Mouse (Mus musculus) liver, embryonic 12.5 days (tissue): ENCODE measurements around the gene Rasgrp2. TPM values are rescaled to one million over a fixed set of nuclear protein-coding genes. Genes with fewer than 3 reads are reported as not detected.
A peak's percentile ranks its signal among the peaks of the same experiment; 100 is the strongest.

Experiments
- ATAC-seq: fragments of 200-750 bp; cut with Nextera tagmentation; 2 replicates; pipeline ENCODE4 v1.8.0; 2017; ENCODE audit warnings: moderate number of reproducible peaks, mild to moderate bottlenecking, moderate library complexity
- H3K27ac ChIP-seq: fragments of 300-500 bp; sonication (generic); 2 replicates; pipeline ENCODE4 v1.5.1; 2016; ENCODE audit warnings: mild to moderate bottlenecking
- H3K27me3 ChIP-seq: fragments of 300-500 bp; sonication (generic); replicated peaks from 2 replicates; pipeline ENCODE4 v1.6.1; 2016; ENCODE audit warnings: mild to moderate bottlenecking, moderate library complexity
- H3K36me3 ChIP-seq: fragments of 300-500 bp; sonication (generic); 2 replicates; pipeline ENCODE4 v1.6.1; 2016; ENCODE audit warnings: mild to moderate bottlenecking, moderate library complexity
- H3K4me1 ChIP-seq: fragments of 300-500 bp; sonication (generic); 2 replicates; pipeline ENCODE4 v1.6.1; 2016
- H3K4me2 ChIP-seq: fragments of 300-500 bp; sonication (generic); 2 replicates; pipeline ENCODE4 v1.6.1; 2016; ENCODE audit warnings: mild to moderate bottlenecking, moderate library complexity
- H3K4me3 ChIP-seq: fragments of 300-500 bp; sonication (generic); 2 replicates; pipeline ENCODE4 v1.5.1; 2016; ENCODE audit warnings: mild to moderate bottlenecking, moderate library complexity
- H3K9ac ChIP-seq: fragments of 300-500 bp; sonication (generic); 2 replicates; pipeline ENCODE4 v1.6.1; 2016; ENCODE audit warnings: mild to moderate bottlenecking, moderate library complexity
- H3K9me3 ChIP-seq: fragments of 300-500 bp; sonication (generic); replicated peaks from 2 replicates; pipeline ENCODE4 v1.6.1; 2016; ENCODE audit warnings: mild to moderate bottlenecking, moderate library complexity
- WGBS: fragments of 180-500 bp; shearing (Covaris S2); methylation state at CpG from one replicate; pipeline ENCODE4 v1.1.7; 2016; ENCODE audit not compliant: insufficient replicate concordance; 5-methylcytosine and 5-hydroxymethylcytosine counted together
- polyA plus RNA-seq: library from polyadenylated mRNA; unstranded; fragments of >200 nt; fragmentation: Nextera tagmentation; extraction: Ambion mirVana; gene quantifications from 2 replicates; pipeline ENCODE4 v1.2.1, GENCODE M21; 2016

The Rasgrp2 gene
- polyA plus RNA-seq, 1 experiment from 2014 or later: 106 TPM

DNA sequence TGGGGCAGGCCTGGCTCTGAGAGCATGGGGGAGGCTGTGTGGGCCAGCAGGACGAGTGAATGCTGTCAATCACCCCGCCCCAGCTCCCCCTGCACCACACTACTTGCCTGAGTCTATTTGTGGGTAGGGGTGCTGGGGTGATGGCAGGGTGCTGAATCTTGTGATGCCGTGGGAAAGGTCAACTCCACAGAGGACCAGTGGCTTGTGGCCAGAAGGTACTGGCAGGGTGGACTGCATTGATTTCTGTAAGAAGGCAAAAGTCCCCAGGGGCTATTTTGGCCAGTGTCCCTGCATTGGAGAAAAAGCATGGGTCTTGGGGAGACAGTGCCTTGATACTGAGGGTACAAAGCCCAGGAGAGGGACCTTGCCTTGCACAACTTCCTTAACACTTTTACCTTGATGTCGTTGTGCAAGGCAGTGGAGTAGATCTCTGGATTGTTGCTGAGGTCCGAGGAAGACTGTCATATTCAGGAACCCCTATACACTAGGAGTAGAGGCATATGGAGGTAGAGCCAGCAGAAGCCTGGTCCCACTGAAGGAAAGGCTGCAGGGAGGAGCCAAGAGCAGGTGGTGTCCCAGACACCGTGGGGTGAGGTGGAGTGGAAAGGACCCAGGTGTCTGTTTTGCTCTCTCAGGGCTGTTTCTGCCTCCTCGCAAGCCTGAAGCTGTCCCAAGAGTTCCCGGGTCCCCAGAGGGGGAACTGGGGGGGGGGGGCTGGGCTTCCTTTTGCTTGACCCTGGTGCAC, 25.2 kb downstream of the Rasgrp2 start:
- H3K4me2 ChIP-seq: no peak overlapping the region
- no peak for ATAC-seq
- no peaks in the 10 kb centered on the region for H3K36me3 ChIP-seq
- H3K27ac ChIP-seq: no peak overlapping the region
- H3K9ac ChIP-seq: no peak overlapping the region
- WGBS: 54% methylated on average over 8 of the region's 8 CpGs
- H3K4me1 ChIP-seq: peaks cover 16% of the 10 kb centered on the region
- H3K9me3 ChIP-seq: no peaks in the 10 kb centered on the region
- H3K27me3 ChIP-seq: peaks cover 96% of the 10 kb centered on the region
- no peak overlapping the region for H3K4me3 ChIP-seq

DNA sequence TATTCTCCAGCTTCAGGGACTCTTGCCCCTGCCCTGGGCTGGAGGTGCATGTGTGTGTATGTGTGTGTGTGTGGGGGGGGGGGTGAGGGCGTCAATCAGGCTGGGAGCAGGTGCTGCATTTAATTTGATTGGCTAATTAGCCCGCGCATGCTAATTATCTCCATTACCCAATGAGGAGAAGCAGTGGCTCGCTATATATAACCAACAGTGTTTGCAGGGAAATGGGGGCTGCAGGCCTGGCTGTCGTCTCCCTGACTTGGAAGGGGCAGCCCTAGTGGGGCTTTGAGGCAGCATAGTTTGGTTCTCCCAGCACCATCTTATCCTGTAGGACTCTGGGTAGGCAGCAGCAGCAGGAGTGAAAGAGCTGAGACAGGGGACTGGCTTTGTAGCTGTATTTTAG, 26.5 kb downstream of the Rasgrp2 start:
- Histone ChIP-seq H3K4me2 (no peak overlapping the region), H3K9me3 (no peaks in the 10 kb centered on the region), H3K9ac (no peak overlapping the region), H3K4me1 (peaks cover 16% of the 10 kb centered on the region), H3K27ac (no peak overlapping the region), H3K4me3 (no peak overlapping the region), H3K36me3 (no peaks in the 10 kb centered on the region), H3K27me3 (peaks cover 96% of the 10 kb centered on the region)
- WGBS: 53% methylated on average over 5 of the region's 5 CpGs
- ATAC-seq: no peak

DNA sequence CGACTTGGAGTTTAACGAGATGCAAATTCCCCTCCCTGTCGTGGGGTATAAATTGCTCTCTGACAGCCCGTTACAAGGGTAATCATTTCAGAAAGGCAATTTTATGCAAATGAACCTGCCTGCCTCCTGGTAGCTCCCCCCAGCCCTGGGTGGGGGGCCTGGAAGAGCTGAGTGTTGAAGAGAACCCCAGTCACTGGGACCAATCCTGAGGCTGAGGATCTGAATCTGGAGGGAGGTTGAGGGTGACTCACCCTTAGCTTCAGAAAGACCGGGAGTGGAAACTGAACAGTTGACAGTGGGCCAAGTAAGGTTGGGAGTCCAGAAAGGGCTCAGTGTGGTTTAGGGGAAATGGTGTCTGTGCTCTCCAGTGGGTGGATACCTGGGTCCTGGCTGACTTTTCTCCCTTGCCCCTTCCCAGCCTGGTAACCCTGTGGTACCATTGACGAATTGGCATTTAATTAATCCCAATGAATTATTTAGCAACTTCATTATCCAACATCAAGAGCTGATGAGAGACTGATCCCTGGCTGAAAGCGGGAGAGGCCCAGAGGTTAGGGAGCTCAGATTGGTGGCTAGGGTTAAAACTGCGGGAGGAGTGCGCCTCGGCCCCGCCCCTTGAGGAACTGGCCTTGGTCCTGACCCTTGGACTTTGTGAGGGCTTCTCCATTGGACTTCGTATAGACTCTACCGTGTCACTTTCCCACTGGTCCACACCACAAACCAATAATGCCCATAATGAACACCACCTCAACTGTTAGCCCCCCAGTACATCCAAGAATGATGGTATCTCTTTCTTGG, 27.8 kb downstream of the Rasgrp2 start:
- Histone ChIP-seq H3K9ac (no peak overlapping the region), H3K4me3 (no peak overlapping the region), H3K36me3 (no peaks in the 10 kb centered on the region), H3K27ac (no peak overlapping the region), H3K27me3 (peaks cover 94% of the 10 kb centered on the region), H3K4me2 (no peak overlapping the region), H3K4me1 (peaks cover 16% of the 10 kb centered on the region), H3K9me3 (no peaks in the 10 kb centered on the region)
- 20% methylated on average over 13 of the region's 13 CpGs for WGBS
- ATAC-seq: no peak

DNA sequence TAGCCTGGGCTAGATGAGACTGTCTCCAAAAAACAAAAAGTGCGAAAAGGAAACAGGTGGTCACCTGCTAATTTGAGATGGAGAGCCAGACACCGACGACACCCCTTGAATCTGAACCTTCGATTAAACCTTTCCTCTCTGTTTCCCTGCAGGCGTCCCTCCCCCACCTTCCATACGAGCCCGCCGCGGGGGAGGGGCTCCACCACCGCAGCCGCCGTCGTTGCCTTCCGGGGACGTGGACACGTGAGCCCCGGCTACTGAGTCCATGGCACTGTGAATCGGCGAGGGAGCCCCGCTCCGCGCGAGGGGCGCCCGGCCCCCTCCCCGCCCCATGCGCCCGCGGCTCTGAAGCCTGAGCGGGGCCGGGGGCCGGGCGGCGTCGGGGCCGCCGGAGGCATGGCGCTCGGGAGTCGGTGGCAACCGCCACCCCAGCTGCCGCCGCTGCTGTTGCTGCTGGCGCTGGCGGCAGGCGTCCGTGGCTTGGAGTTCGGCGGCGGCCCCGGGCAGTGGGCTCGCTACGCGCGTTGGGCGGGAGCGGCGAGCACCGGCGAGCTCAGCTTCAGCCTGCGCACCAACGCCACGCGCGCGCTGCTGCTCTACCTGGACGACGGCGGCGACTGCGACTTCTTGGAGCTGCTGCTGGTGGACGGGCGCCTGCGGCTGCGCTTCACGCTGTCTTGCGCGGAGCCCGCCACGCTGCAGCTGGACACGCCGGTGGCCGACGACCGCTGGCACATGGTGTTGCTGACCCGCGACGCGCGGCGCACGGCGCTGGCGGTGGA, 28.7 kb downstream of the Rasgrp2 start:
- H3K4me2 ChIP-seq: peak overlapping the region; percentile 48
- 2% methylated on average over 87 of the region's 94 CpGs for WGBS
- no peaks in the 10 kb centered on the region for H3K36me3 ChIP-seq
- no peak overlapping the region for H3K27ac ChIP-seq
- no peak for ATAC-seq
- H3K9ac ChIP-seq: no peak overlapping the region
- peaks cover 97% of the 10 kb centered on the region for H3K27me3 ChIP-seq
- no peaks in the 10 kb centered on the region for H3K9me3 ChIP-seq
- H3K4me1 ChIP-seq: peaks cover 16% of the 10 kb centered on the region
- H3K4me3 ChIP-seq: peak overlapping the region; percentile 38

DNA sequence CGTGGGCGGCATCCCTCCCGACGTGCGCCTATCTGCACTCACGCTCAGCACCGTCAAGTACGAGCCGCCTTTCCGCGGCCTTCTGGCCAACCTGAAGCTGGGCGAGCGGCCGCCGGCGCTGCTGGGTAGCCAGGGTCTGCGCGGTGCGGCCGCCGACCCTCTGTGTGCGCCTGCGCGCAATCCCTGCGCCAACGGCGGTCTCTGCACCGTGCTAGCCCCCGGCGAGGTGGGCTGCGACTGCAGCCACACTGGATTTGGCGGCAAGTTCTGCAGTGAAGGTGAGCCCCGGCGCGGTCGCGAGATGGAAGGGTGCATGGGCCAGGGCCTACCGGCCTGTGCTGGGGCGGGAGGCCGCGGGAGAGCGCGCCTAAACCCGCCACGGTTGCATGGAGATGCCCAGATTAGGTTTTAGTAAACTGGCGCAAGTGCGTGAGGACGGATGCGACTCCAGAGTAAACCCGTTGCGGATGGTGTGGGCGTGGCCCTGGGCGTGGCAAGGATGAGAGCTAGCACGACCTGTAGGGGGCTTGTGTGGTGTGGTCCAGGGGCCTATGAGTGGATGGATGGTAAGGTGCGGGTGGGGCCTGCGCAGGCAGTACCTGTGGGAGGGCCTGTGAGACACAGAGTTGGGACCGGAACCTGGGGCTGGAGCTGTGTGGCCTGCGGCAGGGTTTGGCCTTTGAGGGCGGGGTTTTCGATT, 29.5 kb downstream of the Rasgrp2 start:
- H3K4me1 ChIP-seq: peaks cover 16% of the 10 kb centered on the region
- no peaks in the 10 kb centered on the region for H3K9me3 ChIP-seq
- WGBS: 1% methylated on average over 60 of the region's 60 CpGs
- peak overlapping the region; percentile 48 for H3K4me2 ChIP-seq
- no peak overlapping the region for H3K27ac ChIP-seq
- peak overlapping the region; percentile 38 for H3K4me3 ChIP-seq
- H3K27me3 ChIP-seq: peaks cover 96% of the 10 kb centered on the region
- no peak overlapping the region for H3K9ac ChIP-seq
- no peak for ATAC-seq
- no peaks in the 10 kb centered on the region for H3K36me3 ChIP-seq

DNA sequence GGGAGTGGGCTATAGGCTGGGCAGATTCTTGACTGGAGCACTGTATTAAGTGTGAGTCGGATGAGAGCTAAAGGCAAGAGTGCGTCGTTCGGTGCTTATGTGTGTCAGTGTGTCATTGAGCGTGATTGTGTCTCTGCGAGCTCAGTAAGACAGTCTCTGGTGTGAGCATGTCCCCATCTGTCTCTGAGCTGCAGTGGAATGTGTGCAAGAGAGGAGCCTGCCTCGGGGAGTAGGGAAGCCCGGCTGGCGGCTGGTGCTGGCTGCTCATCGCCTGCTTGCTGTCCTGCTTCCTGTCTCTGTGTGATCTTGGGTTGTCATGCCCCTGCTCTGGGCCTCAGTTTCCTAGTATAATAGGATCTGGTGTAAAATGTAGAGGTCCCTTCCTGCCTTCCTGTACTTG, 43.9 kb downstream of the Rasgrp2 start:
- H3K27ac ChIP-seq: no peak overlapping the region
- peaks cover 10% of the 10 kb centered on the region for H3K4me1 ChIP-seq
- ATAC-seq: no peak
- 67% methylated on average over 10 of the region's 10 CpGs for WGBS
- no peaks in the 10 kb centered on the region for H3K36me3 ChIP-seq
- H3K9me3 ChIP-seq: no peaks in the 10 kb centered on the region
- peaks cover 55% of the 10 kb centered on the region for H3K27me3 ChIP-seq
- no peak overlapping the region for H3K4me3 ChIP-seq
- H3K9ac ChIP-seq: no peak overlapping the region
- H3K4me2 ChIP-seq: no peak overlapping the region

DNA sequence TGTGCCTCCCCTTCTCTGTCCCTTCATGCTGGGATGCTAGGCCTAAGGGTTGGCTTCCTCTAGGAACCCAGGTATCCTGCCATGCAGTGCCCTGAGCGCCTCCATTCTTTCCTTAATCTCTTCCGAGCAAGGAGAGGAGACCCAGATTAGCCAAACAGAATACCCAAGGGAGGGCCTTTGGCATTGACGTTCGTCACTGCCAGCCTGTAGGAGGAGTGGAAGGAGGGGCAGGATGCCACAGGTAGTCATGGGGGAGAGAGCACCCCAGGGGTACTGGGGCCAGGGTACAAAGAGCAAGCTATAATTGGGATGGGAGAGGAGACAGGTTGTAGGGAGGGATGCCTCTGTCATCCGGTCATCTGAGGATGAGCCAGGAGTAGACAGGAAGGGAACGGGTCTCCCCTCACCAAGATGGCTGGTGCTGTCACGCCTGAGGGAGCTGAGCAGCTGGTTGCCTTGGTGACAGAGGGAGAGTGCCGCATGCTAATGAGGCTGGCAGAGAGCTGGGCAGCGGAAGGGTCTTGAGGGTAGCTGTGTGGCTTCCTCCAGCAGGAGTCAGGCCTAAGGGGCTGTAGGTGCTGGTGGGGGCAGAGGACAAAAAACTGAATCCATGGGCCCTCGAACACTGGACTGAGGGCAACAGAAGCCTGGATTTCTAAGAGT, 46.8 kb downstream of the Rasgrp2 start:
- no peak overlapping the region for H3K4me3 ChIP-seq
- no peak for ATAC-seq
- no peaks in the 10 kb centered on the region for H3K36me3 ChIP-seq
- H3K9ac ChIP-seq: no peak overlapping the region
- H3K4me2 ChIP-seq: no peak overlapping the region
- no peak overlapping the region for H3K27ac ChIP-seq
- peaks cover 25% of the 10 kb centered on the region for H3K4me1 ChIP-seq
- H3K27me3 ChIP-seq: peaks cover 79% of the 10 kb centered on the region
- no peaks in the 10 kb centered on the region for H3K9me3 ChIP-seq
- 61% methylated on average over 10 of the region's 10 CpGs for WGBS

DNA sequence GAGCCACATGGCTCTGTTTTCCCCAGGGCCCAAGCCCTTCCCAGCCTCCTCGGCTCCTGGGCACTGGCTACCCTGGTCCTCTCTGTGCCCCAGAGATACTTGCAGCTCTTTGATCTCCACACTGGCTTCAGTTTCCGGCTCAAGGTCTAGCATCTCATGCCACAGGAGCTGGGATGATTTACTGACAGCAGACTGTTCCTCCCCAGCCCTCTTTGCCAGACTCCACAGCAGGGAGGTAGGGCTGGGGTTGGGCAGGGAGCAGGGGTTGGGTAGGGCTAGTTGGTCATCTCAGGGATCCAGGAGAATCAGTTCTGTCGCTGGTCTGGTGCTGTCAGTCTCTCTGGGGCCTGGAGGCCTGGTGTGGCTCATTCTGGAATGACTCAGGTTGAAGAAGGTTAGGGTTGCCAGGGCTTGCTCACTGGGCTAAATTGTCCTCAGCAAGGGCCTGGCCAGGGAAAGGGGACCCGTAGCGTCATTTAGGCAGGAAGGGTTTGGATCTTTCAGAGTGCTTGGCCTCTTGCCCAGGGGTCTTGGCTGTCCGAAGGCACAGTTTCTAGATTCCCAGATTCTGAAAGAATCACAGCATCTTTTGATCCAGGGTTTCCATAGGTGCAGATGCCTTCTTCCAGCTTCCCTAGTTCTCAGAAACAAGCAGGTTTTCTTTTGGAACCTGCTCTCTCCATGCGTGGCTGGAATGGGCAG, 47.7 kb downstream of the Rasgrp2 start:
- Histone ChIP-seq H3K4me1 (peaks cover 25% of the 10 kb centered on the region), H3K9ac (no peak overlapping the region), H3K4me3 (no peak overlapping the region), H3K36me3 (no peaks in the 10 kb centered on the region), H3K27ac (no peak overlapping the region), H3K9me3 (no peaks in the 10 kb centered on the region), H3K4me2 (no peak overlapping the region), H3K27me3 (peaks cover 72% of the 10 kb centered on the region)
- WGBS: 55% methylated on average over 7 of the region's 7 CpGs
- no peak for ATAC-seq

DNA sequence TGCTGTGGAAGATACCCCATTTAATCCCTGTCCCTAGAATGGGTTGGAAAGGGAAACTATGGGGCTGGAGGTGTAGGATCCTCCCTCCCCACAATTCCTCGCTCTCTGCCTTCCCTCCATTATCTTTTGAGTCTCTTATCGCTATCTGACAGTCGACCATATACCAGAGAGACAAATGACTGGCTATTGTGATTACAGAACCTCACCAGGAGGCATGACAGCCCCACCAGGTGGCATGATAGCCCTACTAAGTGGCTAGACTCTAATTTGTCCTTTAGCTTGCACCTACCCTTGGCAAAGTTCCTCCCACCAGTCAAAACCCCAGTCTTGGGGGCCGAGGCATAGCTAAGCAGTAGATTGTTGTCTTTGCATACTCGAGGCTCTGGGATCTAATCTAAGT, 49.6 kb downstream of the Rasgrp2 start:
- peak; percentile 58 for ATAC-seq
- Histone ChIP-seq H3K36me3 (no peaks in the 10 kb centered on the region), H3K27ac (no peak overlapping the region), H3K4me3 (peak overlapping the region; percentile 49), H3K27me3 (peaks cover 69% of the 10 kb centered on the region), H3K4me2 (peak overlapping the region; percentile 76), H3K4me1 (peaks cover 25% of the 10 kb centered on the region), H3K9ac (peak overlapping the region; percentile 55), H3K9me3 (no peaks in the 10 kb centered on the region)
- 9% methylated on average over 5 of the region's 5 CpGs for WGBS

DNA sequence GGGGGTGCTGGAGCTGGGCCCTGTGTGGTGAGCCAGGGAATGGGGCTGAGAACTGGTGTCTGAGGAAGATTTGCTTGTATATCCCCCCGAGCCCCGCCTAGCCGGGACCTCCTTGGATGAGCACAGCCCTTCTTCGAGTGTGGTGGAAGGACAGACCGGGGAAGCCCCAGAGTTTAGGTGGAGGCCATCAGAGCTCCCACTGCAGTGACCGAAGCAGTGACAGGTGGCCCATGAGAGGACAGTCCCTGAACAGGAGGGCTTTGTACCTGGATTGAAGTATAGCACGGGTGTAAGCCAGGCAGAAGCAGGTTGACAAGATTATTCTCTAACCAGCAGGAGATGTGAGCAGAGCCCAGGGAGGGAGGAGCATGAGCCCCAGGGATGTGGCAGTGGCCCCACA, 50.7 kb downstream of the Rasgrp2 start:
- Histone ChIP-seq H3K4me3 (no peak overlapping the region), H3K27me3 (peaks cover 68% of the 10 kb centered on the region), H3K27ac (no peak overlapping the region), H3K4me2 (no peak overlapping the region), H3K9me3 (no peaks in the 10 kb centered on the region), H3K4me1 (peaks cover 21% of the 10 kb centered on the region), H3K36me3 (no peaks in the 10 kb centered on the region), H3K9ac (no peak overlapping the region)
- 58% methylated on average over 7 of the region's 7 CpGs for WGBS
- no peak for ATAC-seq
